Mouse (Mus musculus) ES-Bruce4 (cell line): Measurements from ENCODE around the gene Fxyd1.

Experiments
- CTCF ChIP-seq: IDR thresholded peaks from one replicate; pipeline ENCODE4 v1.8.1; 2011; ENCODE audit warnings: low read depth, low read length
- POLR2A ChIP-seq: IDR thresholded peaks from one replicate; pipeline ENCODE4 v1.8.1; 2011; ENCODE audit warnings: low read length; ENCODE audit not compliant: insufficient read depth

DNA sequence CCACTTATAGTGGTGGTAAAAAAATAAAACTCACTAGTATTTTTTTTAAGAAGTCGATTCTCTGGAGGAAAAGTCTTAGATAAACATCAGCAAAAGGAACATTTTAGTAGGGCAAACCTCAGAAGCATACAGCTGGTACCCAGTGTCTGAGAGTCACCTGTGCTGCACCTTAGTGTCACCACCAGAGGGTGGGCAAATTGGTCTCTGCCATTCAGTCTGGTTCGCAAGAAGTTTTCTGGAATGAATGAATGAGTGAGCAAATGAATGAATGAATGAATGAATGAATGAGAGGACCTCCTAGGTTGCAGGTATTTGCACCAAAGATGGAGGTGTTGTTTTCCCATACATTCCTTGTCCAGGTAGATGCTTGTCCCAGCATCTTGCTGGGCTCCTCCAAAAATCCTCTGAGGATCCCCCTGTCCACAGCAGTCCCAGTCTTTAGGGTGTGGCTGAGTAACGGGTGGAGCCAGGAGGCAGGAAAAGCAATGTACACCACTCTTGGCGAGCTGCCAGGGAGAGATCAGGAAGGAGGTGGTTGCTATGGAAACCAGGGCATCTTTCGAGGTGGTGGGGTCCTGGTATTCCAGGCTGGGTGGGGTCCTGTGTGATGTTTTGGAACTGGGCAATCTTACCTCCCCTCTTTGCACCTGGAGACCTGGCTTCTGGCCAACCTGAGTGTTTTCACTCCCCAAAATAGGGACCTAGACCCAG is 7.7 kb downstream of the Fxyd1 start:
- TF ChIP-seq CTCF (no peak), POLR2A (no peak)
